Mouse (Mus musculus) heart, adult 2 months (tissue): ENCODE measurements at regions not wholly inside any gene's neighbourhood (a gene's known extent, or its start where the extent isn't known, plus 50 kb on each side); places are given as distances from the start of the nearest gene placed in this dataset.

Source experiments
- EP300 ChIP-seq: fragments of 200-500 bp; IDR thresholded peaks from 2 replicates; pipeline ENCODE4 v1.6.1; 2011; ENCODE audit warnings: low read depth, low read length, control low read depth; ENCODE audit not compliant: insufficient read depth
- POLR2A ChIP-seq: fragments of 200-500 bp; IDR thresholded peaks from 2 replicates; pipeline ENCODE4 v1.6.1; 2011; ENCODE audit warnings: mild to moderate bottlenecking, low read depth, low read length, control low read depth; ENCODE audit not compliant: insufficient read depth

DNA sequence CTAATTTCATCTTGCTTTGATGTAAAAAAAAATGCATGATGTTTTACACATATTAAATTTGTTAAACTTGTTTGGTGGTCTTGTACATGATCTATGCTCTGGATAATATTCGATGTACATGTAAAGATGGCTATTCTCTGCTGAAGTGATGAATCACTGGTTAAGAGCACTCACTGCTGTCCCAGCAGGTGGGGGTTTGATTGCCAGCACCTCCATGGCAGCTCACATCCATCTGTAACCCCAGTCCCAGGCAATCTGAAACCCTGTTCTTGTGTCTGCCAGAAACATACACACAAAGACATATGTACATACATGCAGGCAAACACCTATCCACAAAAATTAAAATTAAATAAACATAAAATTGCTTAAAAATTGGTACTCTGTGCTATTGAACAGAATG lies 448.7 kb upstream of the Gcfc2 start:
- TF ChIP-seq EP300 (no peak), POLR2A (no peak)
